Mouse (Mus musculus) lung, postnatal 0 days (tissue): ENCODE results near the gene Slc22a7.

ENCODE experiments used
- CTCF ChIP-seq: IDR thresholded peaks from 2 replicates; pipeline ENCODE4 v1.5.1; 2016; ENCODE audit warnings: antibody characterized with exemption, mild to moderate bottlenecking
- EP300 ChIP-seq: IDR thresholded peaks from 2 replicates; pipeline ENCODE4 v1.6.1; 2016; ENCODE audit warnings: antibody characterized with exemption, mild to moderate bottlenecking, control low read depth

- TF ChIP-seq CTCF (no peak), EP300 (no peak)
These were observed 19.6 kb downstream of the Slc22a7 start for GRCm38 (mm10) chr17:46418628-46419027.
